Comparison of ENCODE assay signal across 27 mouse cellular contexts in the genomic region with DNA sequence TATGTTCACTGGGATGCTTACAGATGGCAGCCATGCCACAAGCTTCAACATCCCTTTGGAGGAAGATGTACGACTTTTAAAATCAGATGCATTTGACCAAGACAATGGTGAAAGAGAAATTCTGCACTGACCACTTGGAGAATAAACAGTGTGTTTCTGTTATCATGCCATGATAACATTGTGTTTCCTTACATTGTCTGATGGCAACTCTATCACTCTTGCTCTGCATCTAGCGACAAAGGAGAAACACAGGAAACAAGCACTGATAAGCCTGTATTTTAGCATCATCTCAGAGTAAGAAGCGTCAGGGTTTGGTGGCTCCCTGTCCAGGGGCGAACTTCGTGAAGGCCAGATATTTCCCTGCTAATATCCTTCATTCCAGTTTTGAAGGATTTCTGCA.
"Had no signal": no experiment of that assay in that cellular context is flagged by ENCODE, and none has a peak within 500 bp of the region (broad histone marks: within the 10 kb centered on the region; RNA-seq: fewer than 3 reads in every experiment).

No protein-coding gene starts in this region.

- H3K4me1 ChIP-seq: hindbrain, embryonic 12.5 days; intestine, embryonic 15.5 days; kidney, embryonic 15.5 days; limb, embryonic 13.5 days had no signal

- H3K9me3 ChIP-seq: heart, embryonic 10.5 days; heart, embryonic 13.5 days; heart, embryonic 15.5 days; hindbrain, embryonic 10.5 days; hindbrain, embryonic 12.5 days; intestine, embryonic 15.5 days; kidney, embryonic 15.5 days; limb, embryonic 13.5 days; limb, embryonic 15.5 days had no signal

- H3K36me3 ChIP-seq: heart, embryonic 10.5 days; heart, embryonic 13.5 days; heart, embryonic 15.5 days; hindbrain, embryonic 10.5 days; hindbrain, embryonic 12.5 days; intestine, embryonic 15.5 days; kidney, embryonic 15.5 days; limb, embryonic 13.5 days; limb, embryonic 15.5 days had no signal

- H3K4me2 ChIP-seq: heart, embryonic 13.5 days; heart, embryonic 15.5 days; hindbrain, embryonic 12.5 days; hindbrain, embryonic 14.5 days; intestine, embryonic 15.5 days; kidney, embryonic 15.5 days; limb, embryonic 13.5 days; limb, embryonic 15.5 days had no signal

- H3K4me3 ChIP-seq: gastrocnemius, adult 2 months; heart, embryonic 10.5 days; heart, embryonic 13.5 days; heart, embryonic 15.5 days; hindbrain, embryonic 10.5 days; hindbrain, embryonic 12.5 days; intestine, embryonic 15.5 days; kidney, embryonic 15.5 days; limb, embryonic 13.5 days; limb, embryonic 15.5 days had no signal

- H3K27ac ChIP-seq: gastrocnemius, adult 2 months; heart, embryonic 10.5 days; heart, embryonic 13.5 days; heart, embryonic 15.5 days; hindbrain, embryonic 10.5 days; hindbrain, embryonic 12.5 days; hindbrain, embryonic 14.5 days; intestine, embryonic 15.5 days; kidney, embryonic 15.5 days; kidney, postnatal 0 days; limb, embryonic 13.5 days; limb, embryonic 15.5 days had no signal

- DNase-seq: gastrocnemius, adult 2 months; gastrocnemius, postnatal 10 days; gastrocnemius, postnatal 25 days; heart, adult 18-20 months; heart, postnatal 14 days; heart, postnatal 36 days; kidney, adult 2 months; kidney, adult 9 months; kidney, postnatal 14 days; kidney, postnatal 36 days; layer of hippocampus, adult 9-11 months; layer of hippocampus, postnatal 36 days; left cerebral cortex, postnatal 4 days had no signal

- H3K27me3 ChIP-seq: heart, embryonic 13.5 days; heart, embryonic 15.5 days; hindbrain, embryonic 12.5 days; intestine, embryonic 15.5 days; kidney, embryonic 15.5 days; limb, embryonic 13.5 days; limb, embryonic 15.5 days had no signal

- H3K9ac ChIP-seq: heart, embryonic 13.5 days; heart, embryonic 15.5 days; hindbrain, embryonic 12.5 days; hindbrain, embryonic 14.5 days; intestine, embryonic 15.5 days; kidney, embryonic 15.5 days; limb, embryonic 13.5 days; limb, embryonic 15.5 days had no signal

- ATAC-seq: hindbrain, embryonic 16.5 days; inflammation-experienced regulatory T-cells, adult 6 months; intestine, embryonic 15.5 days; intestine, postnatal 0 days had no signal
